Mouse (Mus musculus): ENCODE results near the gene Sipa1. TPM values are rescaled to one million over a fixed set of nuclear protein-coding genes. Genes with fewer than 3 reads are reported as not detected.

Gene Sipa1
- polyA plus RNA-seq, 1 experiment from 2014 or later, result 42.2 TPM

GRCm38 (mm10) chr19:5668372-5668771 is 4.9 kb upstream of the Sipa1 start:
- no peaks in the 10 kb centered on the region for H3K27me3 ChIP-seq (ENCODE audit: control insufficient read depth, insufficient read depth, low read depth, low read length)
- no peak for ATAC-seq (ENCODE audit: low read depth)
- no peak overlapping the region for H3K4me3 ChIP-seq (ENCODE audit: low read length)
- WGBS, result 94% methylated on average over 4 of the region's 4 CpGs
- H3K9ac ChIP-seq (ENCODE audit: low read length), result no peak overlapping the region
- H3K4me2 ChIP-seq (ENCODE audit: low read depth, low read length), result no peak overlapping the region
- H3K9me3 ChIP-seq (ENCODE audit: control insufficient read depth, low read length), result no peaks in the 10 kb centered on the region
- H3K4me1 ChIP-seq (replicated peaks; ENCODE audit: control insufficient read depth, insufficient read depth, low read length), result peaks cover 3% of the 10 kb centered on the region; the same call in 1 of the 2 replicates
- H3K27ac ChIP-seq (ENCODE audit: low read length), result no peak overlapping the region
- peaks cover 34% of the 10 kb centered on the region for H3K36me3 ChIP-seq (ENCODE audit: control insufficient read depth, insufficient read depth, low read length)

GRCm38 (mm10) chr19:5666386-5666785 is 2.9 kb upstream of the Sipa1 start:
- H3K9ac ChIP-seq (ENCODE audit: low read length), result no peak overlapping the region
- WGBS, result 83% methylated on average over 18 of the region's 18 CpGs
- peaks cover 14% of the 10 kb centered on the region for H3K4me1 ChIP-seq (replicated peaks; ENCODE audit: control insufficient read depth, insufficient read depth, low read length)
- H3K9me3 ChIP-seq (ENCODE audit: control insufficient read depth, low read length), result no peaks in the 10 kb centered on the region
- no peak overlapping the region for H3K4me3 ChIP-seq (ENCODE audit: low read length)
- no peaks in the 10 kb centered on the region for H3K27me3 ChIP-seq (ENCODE audit: control insufficient read depth, insufficient read depth, low read depth, low read length)
- no peak overlapping the region for H3K27ac ChIP-seq (ENCODE audit: low read length)
- H3K4me2 ChIP-seq (ENCODE audit: low read depth, low read length), result no peak overlapping the region
- no peak for ATAC-seq (ENCODE audit: low read depth)
- peaks cover 27% of the 10 kb centered on the region for H3K36me3 ChIP-seq (ENCODE audit: control insufficient read depth, insufficient read depth, low read length)

GRCm38 (mm10) chr19:5665465-5665864 is 2.0 kb upstream of the Sipa1 start:
- Histone ChIP-seq H3K9me3 (ENCODE audit: control insufficient read depth, low read length) (no peaks in the 10 kb centered on the region), H3K9ac (ENCODE audit: low read length) (no peak overlapping the region), H3K27ac (ENCODE audit: low read length) (no peak overlapping the region), H3K36me3 (ENCODE audit: control insufficient read depth, insufficient read depth, low read length) (peaks cover 24% of the 10 kb centered on the region), H3K4me3 (ENCODE audit: low read length) (no peak overlapping the region), H3K27me3 (ENCODE audit: control insufficient read depth, insufficient read depth, low read depth, low read length) (no peaks in the 10 kb centered on the region), H3K4me2 (ENCODE audit: low read depth, low read length) (no peak overlapping the region), H3K4me1 (replicated peaks; ENCODE audit: control insufficient read depth, insufficient read depth, low read length) (peaks cover 14% of the 10 kb centered on the region)
- no peak for ATAC-seq (ENCODE audit: low read depth)
- 80% methylated on average over 15 of the region's 15 CpGs for WGBS

- H3K9ac ChIP-seq (ENCODE audit: low read length), result no peak overlapping the region
- WGBS, result 90% methylated on average over 10 of the region's 10 CpGs
Measured at GRCm38 (mm10) chr19:5664669-5665257, 1.3 kb upstream of the Sipa1 start.

GRCm38 (mm10) chr19:5662310-5662709 is 1.2 kb downstream of the Sipa1 start:
- Histone ChIP-seq H3K36me3 (ENCODE audit: control insufficient read depth, insufficient read depth, low read length) (peaks cover 32% of the 10 kb centered on the region), H3K4me3 (ENCODE audit: low read length) (peak overlapping the region; percentile 63), H3K27me3 (ENCODE audit: control insufficient read depth, insufficient read depth, low read depth, low read length) (no peaks in the 10 kb centered on the region), H3K9ac (ENCODE audit: low read length) (peak overlapping the region; percentile 76), H3K27ac (ENCODE audit: low read length) (peak overlapping the region; percentile 90), H3K4me2 (ENCODE audit: low read depth, low read length) (peak overlapping the region; percentile 68), H3K9me3 (ENCODE audit: control insufficient read depth, low read length) (no peaks in the 10 kb centered on the region), H3K4me1 (replicated peaks; ENCODE audit: control insufficient read depth, insufficient read depth, low read length) (peaks cover 14% of the 10 kb centered on the region)
- WGBS, result 63% methylated on average over 8 of the region's 8 CpGs
- ATAC-seq (ENCODE audit: low read depth), result no peak

More at GRCm38 (mm10) chr19:5664669-5665257, 1.3 kb upstream of the Sipa1 start:
- peaks cover 14% of the 10 kb centered on the region for H3K4me1 ChIP-seq (replicated peaks; ENCODE audit: control insufficient read depth, insufficient read depth, low read length)
- H3K4me2 ChIP-seq (ENCODE audit: low read depth, low read length), result no peak overlapping the region
- H3K27me3 ChIP-seq (ENCODE audit: control insufficient read depth, insufficient read depth, low read depth, low read length), result no peaks in the 10 kb centered on the region
- H3K4me3 ChIP-seq (ENCODE audit: low read length), result no peak overlapping the region
- H3K36me3 ChIP-seq (ENCODE audit: control insufficient read depth, insufficient read depth, low read length), result peaks cover 24% of the 10 kb centered on the region
- no peak for ATAC-seq (ENCODE audit: low read depth)
- no peak overlapping the region for H3K27ac ChIP-seq (ENCODE audit: low read length)
- H3K9me3 ChIP-seq (ENCODE audit: control insufficient read depth, low read length), result no peaks in the 10 kb centered on the region

GRCm38 (mm10) chr19:5660942-5661751 is 2.4 kb downstream of the Sipa1 start:
- Histone ChIP-seq H3K4me2 (ENCODE audit: low read depth, low read length) (peak overlapping the region; percentile 68), H3K4me3 (ENCODE audit: low read length) (peak overlapping the region; percentile 63), H3K9ac (ENCODE audit: low read length) (peak overlapping the region; percentile 58), H3K4me1 (replicated peaks; ENCODE audit: control insufficient read depth, insufficient read depth, low read length) (peaks cover 14% of the 10 kb centered on the region), H3K9me3 (ENCODE audit: control insufficient read depth, low read length) (no peaks in the 10 kb centered on the region), H3K27me3 (ENCODE audit: control insufficient read depth, insufficient read depth, low read depth, low read length) (no peaks in the 10 kb centered on the region), H3K27ac (ENCODE audit: low read length) (peak overlapping the region; percentile 90), H3K36me3 (ENCODE audit: control insufficient read depth, insufficient read depth, low read length) (peaks cover 22% of the 10 kb centered on the region)
- ATAC-seq (ENCODE audit: low read depth), result peak; percentile 20
- 72% methylated on average over 16 of the region's 16 CpGs for WGBS

- Histone ChIP-seq H3K36me3 (ENCODE audit: control insufficient read depth, insufficient read depth, low read length) (peaks cover 20% of the 10 kb centered on the region; the same call in 1 of the 2 replicates), H3K4me1 (replicated peaks; ENCODE audit: control insufficient read depth, insufficient read depth, low read length) (peaks cover 9% of the 10 kb centered on the region), H3K4me3 (ENCODE audit: low read length) (peak overlapping the region; percentile 44), H3K9ac (ENCODE audit: low read length) (peak overlapping the region; percentile 47), H3K9me3 (ENCODE audit: control insufficient read depth, low read length) (no peaks in the 10 kb centered on the region), H3K27me3 (ENCODE audit: control insufficient read depth, insufficient read depth, low read depth, low read length) (no peaks in the 10 kb centered on the region), H3K4me2 (ENCODE audit: low read depth, low read length) (peak overlapping the region; percentile 71), H3K27ac (ENCODE audit: low read length) (no peak overlapping the region)
- ATAC-seq (ENCODE audit: low read depth), result peak; percentile 15; the same call in 1 of the 2 replicates
- WGBS, result 21% methylated on average over 43 of the region's 43 CpGs
Measured at GRCm38 (mm10) chr19:5654720-5655298, 8.7 kb downstream of the Sipa1 start.

- Histone ChIP-seq H3K9me3 (ENCODE audit: control insufficient read depth, low read length) (no peaks in the 10 kb centered on the region), H3K27ac (ENCODE audit: low read length) (no peak overlapping the region), H3K4me1 (replicated peaks; ENCODE audit: control insufficient read depth, insufficient read depth, low read length) (peaks cover 13% of the 10 kb centered on the region), H3K4me2 (ENCODE audit: low read depth, low read length) (peak overlapping the region; percentile 71), H3K4me3 (ENCODE audit: low read length) (peak overlapping the region; percentile 44), H3K27me3 (ENCODE audit: control insufficient read depth, insufficient read depth, low read depth, low read length) (no peaks in the 10 kb centered on the region), H3K9ac (ENCODE audit: low read length) (peak overlapping the region; percentile 47), H3K36me3 (ENCODE audit: control insufficient read depth, insufficient read depth, low read length) (peaks cover 18% of the 10 kb centered on the region; the same call in 1 of the 2 replicates)
- 16% methylated on average over 62 of the region's 62 CpGs for WGBS
- peak; percentile 66 for ATAC-seq (ENCODE audit: low read depth)
Measured at GRCm38 (mm10) chr19:5653969-5654719, 9.4 kb downstream of the Sipa1 start.
